Mouse (Mus musculus) heart, postnatal 0 days (tissue): Measurements from ENCODE around the gene Ufsp1. TPM values are rescaled to one million over a fixed set of nuclear protein-coding genes. Genes with fewer than 3 reads are reported as not detected.
A peak's percentile ranks its signal among the peaks of the same experiment; 100 is the strongest.

Experiments
- ATAC-seq: fragments of 200-750 bp; cut with Nextera tagmentation; 2 replicates; pipeline ENCODE4 v1.8.0; 2017; ENCODE audit warnings: low read depth, moderate number of reproducible peaks, moderate library complexity; ENCODE audit not compliant: insufficient read depth
- DNase-seq: peaks from one replicate; pipeline ENCODE4 v3.0.0-alpha.2; 2016; ENCODE audit warnings: low spot score
- H3K27ac ChIP-seq: fragments of 300-500 bp; sonication (generic); 2 replicates; pipeline ENCODE4 v1.5.1; 2014; ENCODE audit warnings: low read depth, mild to moderate bottlenecking
- H3K27me3 ChIP-seq: fragments of 300-500 bp; sonication (generic); 2 replicates; pipeline ENCODE4 v1.6.1; 2014; ENCODE audit warnings: low read length, mixed read lengths; ENCODE audit not compliant: control insufficient read depth, insufficient read depth
- H3K36me3 ChIP-seq: fragments of 300-500 bp; sonication (generic); replicated peaks from 2 replicates; pipeline ENCODE4 v1.6.1; 2014; ENCODE audit warnings: low read length, mixed read lengths; ENCODE audit not compliant: control insufficient read depth, insufficient read depth
- H3K4me1 ChIP-seq: fragments of 300-500 bp; sonication (generic); 2 replicates; pipeline ENCODE4 v1.6.1; 2014; ENCODE audit warnings: antibody characterized with exemption; ENCODE audit not compliant: control insufficient read depth, insufficient read depth
- H3K4me2 ChIP-seq: fragments of 300-500 bp; sonication (generic); 2 replicates; pipeline ENCODE4 v1.6.1; 2014; ENCODE audit warnings: low read depth, mild to moderate bottlenecking, low read length, moderate library complexity
- H3K4me3 ChIP-seq: fragments of 300-500 bp; sonication (generic); 2 replicates; pipeline ENCODE4 v1.5.1; 2014; ENCODE audit warnings: low read depth, low read length
- H3K9ac ChIP-seq: fragments of 300-500 bp; sonication (generic); replicated peaks from 2 replicates; pipeline ENCODE4 v1.6.1; 2014; ENCODE audit warnings: low read depth, low read length, mixed read lengths
- H3K9me3 ChIP-seq: fragments of 300-500 bp; sonication (generic); replicated peaks from 2 replicates; pipeline ENCODE4 v1.6.1; 2016; ENCODE audit warnings: low read length; ENCODE audit not compliant: control insufficient read depth
- CTCF ChIP-seq: IDR thresholded peaks from 2 replicates; pipeline ENCODE4 v1.5.1; 2016; ENCODE audit warnings: antibody characterized with exemption, control low read depth, low read depth
- EP300 ChIP-seq: IDR thresholded peaks from 2 replicates; pipeline ENCODE4 v1.6.1; 2016; ENCODE audit warnings: antibody characterized with exemption, low read depth
- WGBS: fragments of 180-500 bp; shearing (Covaris S2); extraction: QIAGEN DNeasy Blood & Tissue Kit; methylation state at CpG from one replicate; pipeline ENCODE4 v1.1.7; 2014; 5-methylcytosine and 5-hydroxymethylcytosine counted together
- polyA plus RNA-seq: library from polyadenylated mRNA; unstranded; fragments of >200 nt; fragmentation: Nextera tagmentation; extraction: Ambion mirVana; gene quantifications from 2 replicates; pipeline ENCODE4 v1.2.1, GENCODE M21; 2015
- total RNA-seq: library from RNA; depleted of rRNA; stranded (reverse); fragments of >200 nt; gene quantifications from 2 replicates; pipeline ENCODE4 v1.2.3, GENCODE M21; 2014; ENCODE audit warnings: low replicate concordance

Ufsp1 gene
- total and polyA plus RNA-seq, 2 experiments from 2014 or later, result 5.6 to 11.9 TPM

GRCm38 (mm10) chr5:137299240-137299639 lies 4.8 kb downstream of the Ufsp1 start:
- Histone ChIP-seq H3K36me3 (peaks cover 93% of the 10 kb centered on the region), H3K27ac (no peak overlapping the region), H3K27me3 (no peaks in the 10 kb centered on the region), H3K9me3 (no peaks in the 10 kb centered on the region), H3K4me3 (no peak overlapping the region), H3K4me1 (peaks cover 7% of the 10 kb centered on the region), H3K4me2 (no peak overlapping the region), H3K9ac (no peak overlapping the region)
- WGBS, result 61% methylated on average over 7 of the region's 7 CpGs
- ATAC-seq, result no peak
- no peak for DNase-seq
- TF ChIP-seq EP300, result no peak
- TF ChIP-seq CTCF, result no peak

- Histone ChIP-seq H3K36me3 (peaks cover 95% of the 10 kb centered on the region), H3K9me3 (no peaks in the 10 kb centered on the region), H3K27ac (no peak overlapping the region), H3K4me1 (peaks cover 22% of the 10 kb centered on the region), H3K27me3 (no peaks in the 10 kb centered on the region), H3K4me2 (no peak overlapping the region), H3K9ac (no peak overlapping the region), H3K4me3 (no peak overlapping the region)
- 83% methylated on average over 21 of the region's 21 CpGs for WGBS
- TF ChIP-seq CTCF (no peak), EP300 (no peak)
- no peak for DNase-seq
- ATAC-seq, result peak; percentile 16; the same call in 1 of the 2 replicates
Measured at GRCm38 (mm10) chr5:137301253-137301652, 6.8 kb downstream of the Ufsp1 start.

DNA sequence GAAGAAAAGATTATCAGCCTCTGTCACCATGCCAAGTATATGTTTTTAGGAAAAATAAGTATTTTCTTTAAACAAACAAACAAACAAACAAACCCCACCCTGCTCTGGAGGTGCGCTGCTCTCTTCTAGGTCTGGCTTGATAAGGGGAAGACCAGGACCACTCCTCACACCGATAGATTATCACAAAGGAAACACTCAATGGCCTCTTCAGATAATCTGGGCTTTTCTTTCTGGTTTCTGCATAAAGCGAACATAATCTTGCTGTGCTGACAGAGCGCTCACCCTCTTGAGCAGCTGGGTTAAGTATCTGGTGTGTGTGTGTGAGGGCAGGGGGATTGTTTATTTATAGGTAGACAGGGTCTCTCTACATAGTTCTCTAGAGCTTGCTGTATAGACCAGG lies 9.2 kb downstream of the Ufsp1 start:
- H3K36me3 ChIP-seq, result peaks cover 72% of the 10 kb centered on the region
- DNase-seq, result no peak
- TF ChIP-seq EP300 (no peak), CTCF (no peak)
- peaks cover 24% of the 10 kb centered on the region for H3K4me1 ChIP-seq
- no peak overlapping the region for H3K27ac ChIP-seq
- WGBS, result 39% methylated on average over 4 of the region's 4 CpGs
- H3K27me3 ChIP-seq, result no peaks in the 10 kb centered on the region
- H3K9ac ChIP-seq, result peak overlapping the region; percentile 12; the same call in 1 of the 2 replicates
- no peaks in the 10 kb centered on the region for H3K9me3 ChIP-seq
- no peak overlapping the region for H3K4me3 ChIP-seq
- no peak overlapping the region for H3K4me2 ChIP-seq
- ATAC-seq, result no peak

DNA sequence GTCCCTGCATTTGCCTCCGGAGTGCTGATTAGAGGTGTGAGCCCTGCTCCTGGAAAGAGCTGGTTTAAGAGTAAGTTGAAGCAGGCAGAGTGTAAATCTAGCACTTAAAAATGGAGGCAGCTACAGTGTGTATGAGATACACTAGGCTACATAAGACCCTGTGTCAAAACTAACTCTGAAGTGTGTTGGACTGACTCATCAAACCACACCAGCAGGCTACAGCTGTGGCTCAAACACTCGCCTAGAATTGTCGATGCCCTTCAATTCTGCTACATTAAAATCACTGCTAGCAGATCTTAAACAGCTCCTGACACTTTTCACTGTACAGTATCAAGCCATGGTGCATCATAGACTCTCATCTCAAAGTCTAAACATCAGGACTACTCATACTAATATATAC lies 9.7 kb downstream of the Ufsp1 start:
- WGBS, result 61% methylated on average over 3 of the region's 3 CpGs
- H3K4me1 ChIP-seq, result peaks cover 24% of the 10 kb centered on the region
- H3K4me3 ChIP-seq, result no peak overlapping the region
- no peak for DNase-seq
- H3K27ac ChIP-seq, result no peak overlapping the region
- H3K27me3 ChIP-seq, result no peaks in the 10 kb centered on the region
- H3K9ac ChIP-seq, result peak overlapping the region; percentile 12; the same call in 1 of the 2 replicates
- H3K4me2 ChIP-seq, result no peak overlapping the region
- no peak for ATAC-seq
- TF ChIP-seq EP300, result no peak
- no peak for TF ChIP-seq CTCF
- no peaks in the 10 kb centered on the region for H3K9me3 ChIP-seq
- peaks cover 72% of the 10 kb centered on the region for H3K36me3 ChIP-seq

GRCm38 (mm10) chr5:137304816-137305215 lies 10.4 kb downstream of the Ufsp1 start:
- Histone ChIP-seq H3K9ac (no peak overlapping the region), H3K4me2 (no peak overlapping the region), H3K27me3 (no peaks in the 10 kb centered on the region), H3K9me3 (no peaks in the 10 kb centered on the region), H3K27ac (no peak overlapping the region), H3K4me3 (no peak overlapping the region), H3K36me3 (peaks cover 72% of the 10 kb centered on the region), H3K4me1 (peaks cover 24% of the 10 kb centered on the region)
- DNase-seq, result no peak
- TF ChIP-seq EP300 (no peak), CTCF (no peak)
- WGBS, result 60% methylated on average over 4 of the region's 4 CpGs
- ATAC-seq, result no peak

- WGBS, result 67% methylated on average over 3 of the region's 3 CpGs
- Histone ChIP-seq H3K27ac (no peak overlapping the region), H3K36me3 (peaks cover 72% of the 10 kb centered on the region), H3K9ac (peak overlapping the region; percentile 22), H3K4me2 (peak overlapping the region; percentile 72), H3K4me1 (peaks cover 24% of the 10 kb centered on the region), H3K4me3 (peak overlapping the region; percentile 86), H3K27me3 (no peaks in the 10 kb centered on the region), H3K9me3 (no peaks in the 10 kb centered on the region)
- no peak for DNase-seq
- TF ChIP-seq EP300 (no peak), CTCF (no peak)
- ATAC-seq, result no peak
Measured at GRCm38 (mm10) chr5:137305822-137306221, 11.4 kb downstream of the Ufsp1 start.
